Mouse (Mus musculus): Measurements from ENCODE around the gene Psmd13. TPM values are rescaled to one million over a fixed set of nuclear protein-coding genes. Genes with fewer than 3 reads are reported as not detected.

Gene Psmd13
- polyA plus RNA-seq, 1 experiment: 96.6 TPM

GRCm38 (mm10) chr7:140946311-140946710 lies 64.5 kb downstream of the Psmd13 start:
- H3K4me1 ChIP-seq (ENCODE audit: control insufficient read depth, insufficient read depth, low read length): no peaks in the 10 kb centered on the region
- no peak overlapping the region for H3K4me3 ChIP-seq (ENCODE audit: insufficient read depth, low read length)
- H3K27ac ChIP-seq (ENCODE audit: insufficient read depth, low read length): no peak overlapping the region
- TF ChIP-seq POLR2A (IDR thresholded peaks at IDR 0.05; ENCODE audit: extremely low read depth, insufficient read depth, low read length) (no peak), CTCF (IDR thresholded peaks at IDR 0.05; ENCODE audit: extremely low read depth, insufficient read depth, low read length) (no peak)

- no peak for TF ChIP-seq POLR2A (IDR thresholded peaks at IDR 0.05; ENCODE audit: extremely low read depth, insufficient read depth, low read length)
- no peak for TF ChIP-seq CTCF (IDR thresholded peaks at IDR 0.05; ENCODE audit: extremely low read depth, insufficient read depth, low read length)
- Histone ChIP-seq H3K27ac (ENCODE audit: insufficient read depth, low read length) (no peak overlapping the region), H3K4me3 (ENCODE audit: insufficient read depth, low read length) (no peak overlapping the region), H3K4me1 (ENCODE audit: control insufficient read depth, insufficient read depth, low read length) (no peaks in the 10 kb centered on the region)
Measured at GRCm38 (mm10) chr7:140946980-140947379, 65.2 kb downstream of the Psmd13 start.

- Histone ChIP-seq H3K4me3 (ENCODE audit: insufficient read depth, low read length) (no peak overlapping the region), H3K27ac (ENCODE audit: insufficient read depth, low read length) (no peak overlapping the region), H3K4me1 (ENCODE audit: control insufficient read depth, insufficient read depth, low read length) (no peaks in the 10 kb centered on the region)
- TF ChIP-seq CTCF (IDR thresholded peaks at IDR 0.05; ENCODE audit: extremely low read depth, insufficient read depth, low read length) (no peak), POLR2A (IDR thresholded peaks at IDR 0.05; ENCODE audit: extremely low read depth, insufficient read depth, low read length) (no peak)
Measured at GRCm38 (mm10) chr7:140948161-140948560, 66.4 kb downstream of the Psmd13 start.

Other genes starting within 250 kb of the Psmd13 start
- not detected in 2 replicates for gene Olfr53, start 235.5 kb upstream of the Psmd13 start, polyA plus RNA-seq (2012; rRNA removed)
- gene Olfr539, start 222.0 kb upstream of the Psmd13 start, polyA plus RNA-seq (2012; rRNA removed): 0.04 and 0.11 TPM in 2 replicates
- not detected in 2 replicates for gene Olfr45, start 200.0 kb upstream of the Psmd13 start, polyA plus RNA-seq (2012; rRNA removed)
- gene Olfr541, start 184.7 kb upstream of the Psmd13 start, polyA plus RNA-seq (2012; rRNA removed): not detected in 2 replicates
- 0.15 and 0.23 TPM in 2 replicates for gene Cyp2e1, start 118.2 kb upstream of the Psmd13 start, polyA plus RNA-seq (2012; rRNA removed)
- gene Syce1, start 94.1 kb upstream of the Psmd13 start, polyA plus RNA-seq (2012; rRNA removed): 0.74 and 1.0 TPM in 2 replicates
- 17.5 and 21.4 TPM in 2 replicates for gene Zfp941, start 59.8 kb upstream of the Psmd13 start, polyA plus RNA-seq (2012; rRNA removed)
- gene Urah, start 47.0 kb upstream of the Psmd13 start, polyA plus RNA-seq (2012; rRNA removed): 3.4 and 4.1 TPM in 2 replicates
- gene Scgb1c1, start 36.4 kb upstream of the Psmd13 start, polyA plus RNA-seq (2012; rRNA removed): not detected in 2 replicates
- gene Odf3, start 34.2 kb upstream of the Psmd13 start, polyA plus RNA-seq (2012; rRNA removed): 0.32 and 0.46 TPM in 2 replicates
- 0.19 and 0.46 TPM in 2 replicates for gene Gm45785, start 25.6 kb upstream of the Psmd13 start, polyA plus RNA-seq (2012; rRNA removed)
- 79.5 and 89.3 TPM in 2 replicates for gene Ric8a, start 25.0 kb upstream of the Psmd13 start, polyA plus RNA-seq (2012; rRNA removed)
- 34.3 and 38.3 TPM in 2 replicates for gene Bet1l, start 24.4 kb upstream of the Psmd13 start, polyA plus RNA-seq (2012; rRNA removed)
- 153 and 158 TPM in 2 replicates for gene Sirt3, start 341 bp downstream of the Psmd13 start, polyA plus RNA-seq (2012; rRNA removed)
- gene Cox8b, start 18.5 kb downstream of the Psmd13 start, polyA plus RNA-seq (2012; rRNA removed): 1.2 and 1.3 TPM in 2 replicates
- 0.44 and 0.54 TPM in 2 replicates for gene Nlrp6, start 38.9 kb downstream of the Psmd13 start, polyA plus RNA-seq (2012; rRNA removed)
- gene Pgghg, start 59.4 kb downstream of the Psmd13 start, polyA plus RNA-seq (2012; rRNA removed): 8.0 and 8.5 TPM in 2 replicates
- 0.15 TPM in 1 of 2 replicates, not detected in the other for gene Ifitm5, start 68.3 kb downstream of the Psmd13 start, polyA plus RNA-seq (2012; rRNA removed)
- not detected in 2 replicates for gene Gm45717, start 74.0 kb downstream of the Psmd13 start, polyA plus RNA-seq (2012; rRNA removed)
- gene Ifitm2, start 74.0 kb downstream of the Psmd13 start, polyA plus RNA-seq (2012; rRNA removed): 47.7 and 48.0 TPM in 2 replicates
- gene Ifitm1, start 85.3 kb downstream of the Psmd13 start, polyA plus RNA-seq (2012; rRNA removed): 22.0 and 28.5 TPM in 2 replicates
- gene Ifitm3, start 128.8 kb downstream of the Psmd13 start, polyA plus RNA-seq (2012; rRNA removed): 50.4 and 59.6 TPM in 2 replicates
- gene Ifitm6, start 136.0 kb downstream of the Psmd13 start, polyA plus RNA-seq (2012; rRNA removed): 0.74 and 1.3 TPM in 2 replicates
- gene Gm17387, start 147.2 kb downstream of the Psmd13 start, polyA plus RNA-seq (2012; rRNA removed): not detected in 2 replicates
- gene B4galnt4, start 179.1 kb downstream of the Psmd13 start, polyA plus RNA-seq (2012; rRNA removed): 109 and 125 TPM in 2 replicates
- gene Pkp3, start 196.2 kb downstream of the Psmd13 start, polyA plus RNA-seq (2012; rRNA removed): 0.06 and 0.15 TPM in 2 replicates
- gene Sigirr, start 218.6 kb downstream of the Psmd13 start, polyA plus RNA-seq (2012; rRNA removed): 4.0 and 4.3 TPM in 2 replicates
- gene Ano9, start 235.8 kb downstream of the Psmd13 start, polyA plus RNA-seq (2012; rRNA removed): 0.08 TPM in 1 of 2 replicates, not detected in the other
- 57.6 and 58.9 TPM in 2 replicates for gene Ptdss2, start 240.4 kb downstream of the Psmd13 start, polyA plus RNA-seq (2012; rRNA removed)

Data from cortical plate, adult 2 months (tissue).